Mouse (Mus musculus): ENCODE measurements at regions not wholly inside any gene's neighbourhood (a gene's known extent, or its start where the extent isn't known, plus 50 kb on each side); places are given as distances from the start of the nearest gene placed in this dataset.
A peak's percentile ranks its signal among the peaks of the same experiment; 100 is the strongest.

- no peaks in the 10 kb centered on the region for H3K4me1 ChIP-seq (ENCODE audit: control insufficient read depth, insufficient read depth, low read length)
- no peak overlapping the region for H3K4me2 ChIP-seq
- WGBS (ENCODE audit: insufficient replicate concordance): 72% methylated on average over 6 of the region's 6 CpGs
- ATAC-seq (replicated peaks; ENCODE audit: insufficient number of reproducible peaks, low FRiP score, low TSS enrichment): peak; percentile 27; the same call in 1 of the 2 replicates
- H3K9me3 ChIP-seq (replicated peaks; ENCODE audit: control insufficient read depth, low read length): no peaks in the 10 kb centered on the region
- no peak overlapping the region for H3K9ac ChIP-seq (ENCODE audit: low read depth, low read length)
- no peak overlapping the region for H3K4me3 ChIP-seq (ENCODE audit: low read depth, low read length)
- no peaks in the 10 kb centered on the region for H3K27me3 ChIP-seq (ENCODE audit: control insufficient read depth, insufficient read depth, low read length)
- no peaks in the 10 kb centered on the region for H3K36me3 ChIP-seq (ENCODE audit: control insufficient read depth, insufficient read depth, low read length)
- H3K27ac ChIP-seq (ENCODE audit: low read depth, low read length): no peak overlapping the region
Observed at GRCm38 (mm10) chr11:12857358-12858199, 392.8 kb upstream of the Cobl start.

- H3K9ac ChIP-seq (ENCODE audit: low read depth, low read length): no peak overlapping the region
- no peaks in the 10 kb centered on the region for H3K36me3 ChIP-seq (ENCODE audit: control insufficient read depth, insufficient read depth, low read length)
- no peak overlapping the region for H3K4me3 ChIP-seq (ENCODE audit: low read depth, low read length)
- ATAC-seq (replicated peaks; ENCODE audit: insufficient number of reproducible peaks, low FRiP score, low TSS enrichment): no peak
- H3K27ac ChIP-seq (ENCODE audit: low read depth, low read length): no peak overlapping the region
- no peaks in the 10 kb centered on the region for H3K4me1 ChIP-seq (ENCODE audit: control insufficient read depth, insufficient read depth, low read length)
- H3K27me3 ChIP-seq (ENCODE audit: control insufficient read depth, insufficient read depth, low read length): no peaks in the 10 kb centered on the region
- H3K9me3 ChIP-seq (replicated peaks; ENCODE audit: control insufficient read depth, low read length): no peaks in the 10 kb centered on the region
- H3K4me2 ChIP-seq: no peak overlapping the region
Observed at GRCm38 (mm10) chr11:12847793-12848192, 383.0 kb upstream of the Cobl start.

- no peak overlapping the region for H3K27ac ChIP-seq (ENCODE audit: low read depth, low read length)
- H3K4me3 ChIP-seq (ENCODE audit: low read depth, low read length): no peak overlapping the region
- no peaks in the 10 kb centered on the region for H3K4me1 ChIP-seq (ENCODE audit: control insufficient read depth, insufficient read depth, low read length)
- ATAC-seq (replicated peaks; ENCODE audit: insufficient number of reproducible peaks, low FRiP score, low TSS enrichment): no peak
- H3K4me2 ChIP-seq: no peak overlapping the region
- H3K9ac ChIP-seq (ENCODE audit: low read depth, low read length): no peak overlapping the region
- H3K36me3 ChIP-seq (ENCODE audit: control insufficient read depth, insufficient read depth, low read length): no peaks in the 10 kb centered on the region
- H3K27me3 ChIP-seq (ENCODE audit: control insufficient read depth, insufficient read depth, low read length): no peaks in the 10 kb centered on the region
- H3K9me3 ChIP-seq (replicated peaks; ENCODE audit: control insufficient read depth, low read length): no peaks in the 10 kb centered on the region
Observed at GRCm38 (mm10) chr11:12843631-12844423, 379.1 kb upstream of the Cobl start.

- Histone ChIP-seq H3K27me3 (ENCODE audit: control insufficient read depth, insufficient read depth, low read length) (no peaks in the 10 kb centered on the region), H3K4me1 (ENCODE audit: control insufficient read depth, insufficient read depth, low read length) (peaks cover 4% of the 10 kb centered on the region; the same call in 1 of the 2 replicates), H3K36me3 (ENCODE audit: control insufficient read depth, insufficient read depth, low read length) (no peaks in the 10 kb centered on the region), H3K27ac (ENCODE audit: low read depth, low read length) (no peak overlapping the region), H3K4me2 (no peak overlapping the region), H3K9me3 (replicated peaks; ENCODE audit: control insufficient read depth, low read length) (no peaks in the 10 kb centered on the region), H3K9ac (ENCODE audit: low read depth, low read length) (no peak overlapping the region), H3K4me3 (ENCODE audit: low read depth, low read length) (no peak overlapping the region)
- no peak for ATAC-seq (replicated peaks; ENCODE audit: insufficient number of reproducible peaks, low FRiP score, low TSS enrichment)
- WGBS (ENCODE audit: insufficient replicate concordance): 69% methylated on average over 2 of the region's 2 CpGs
Observed at GRCm38 (mm10) chr11:12841393-12841792, 376.6 kb upstream of the Cobl start.

GRCm38 (mm10) chr11:12837920-12838319, 373.2 kb upstream of the Cobl start:
- Histone ChIP-seq H3K27ac (ENCODE audit: low read depth, low read length) (no peak overlapping the region), H3K4me2 (no peak overlapping the region), H3K9me3 (replicated peaks; ENCODE audit: control insufficient read depth, low read length) (no peaks in the 10 kb centered on the region), H3K36me3 (ENCODE audit: control insufficient read depth, insufficient read depth, low read length) (no peaks in the 10 kb centered on the region), H3K27me3 (ENCODE audit: control insufficient read depth, insufficient read depth, low read length) (no peaks in the 10 kb centered on the region), H3K4me3 (ENCODE audit: low read depth, low read length) (no peak overlapping the region), H3K4me1 (ENCODE audit: control insufficient read depth, insufficient read depth, low read length) (peaks cover 4% of the 10 kb centered on the region; the same call in 1 of the 2 replicates), H3K9ac (ENCODE audit: low read depth, low read length) (no peak overlapping the region)
- WGBS (ENCODE audit: insufficient replicate concordance): 68% methylated on average over 2 of the region's 2 CpGs
- ATAC-seq (replicated peaks; ENCODE audit: insufficient number of reproducible peaks, low FRiP score, low TSS enrichment): no peak

GRCm38 (mm10) chr11:12837387-12837786, 372.6 kb upstream of the Cobl start:
- no peaks in the 10 kb centered on the region for H3K27me3 ChIP-seq (ENCODE audit: control insufficient read depth, insufficient read depth, low read length)
- no peak overlapping the region for H3K9ac ChIP-seq (ENCODE audit: low read depth, low read length)
- H3K4me3 ChIP-seq (ENCODE audit: low read depth, low read length): no peak overlapping the region
- no peak for ATAC-seq (replicated peaks; ENCODE audit: insufficient number of reproducible peaks, low FRiP score, low TSS enrichment)
- H3K9me3 ChIP-seq (replicated peaks; ENCODE audit: control insufficient read depth, low read length): no peaks in the 10 kb centered on the region
- 26% methylated on average over 2 of the region's 2 CpGs for WGBS (ENCODE audit: insufficient replicate concordance)
- no peak overlapping the region for H3K4me2 ChIP-seq
- no peaks in the 10 kb centered on the region for H3K36me3 ChIP-seq (ENCODE audit: control insufficient read depth, insufficient read depth, low read length)
- H3K27ac ChIP-seq (ENCODE audit: low read depth, low read length): no peak overlapping the region
- peaks cover 4% of the 10 kb centered on the region; the same call in 1 of the 2 replicates for H3K4me1 ChIP-seq (ENCODE audit: control insufficient read depth, insufficient read depth, low read length)

GRCm38 (mm10) chr11:12836387-12836786, 371.6 kb upstream of the Cobl start:
- Histone ChIP-seq H3K27me3 (ENCODE audit: control insufficient read depth, insufficient read depth, low read length) (no peaks in the 10 kb centered on the region), H3K27ac (ENCODE audit: low read depth, low read length) (no peak overlapping the region), H3K36me3 (ENCODE audit: control insufficient read depth, insufficient read depth, low read length) (no peaks in the 10 kb centered on the region), H3K4me1 (ENCODE audit: control insufficient read depth, insufficient read depth, low read length) (peaks cover 4% of the 10 kb centered on the region; the same call in 1 of the 2 replicates), H3K4me2 (no peak overlapping the region), H3K9me3 (replicated peaks; ENCODE audit: control insufficient read depth, low read length) (no peaks in the 10 kb centered on the region), H3K4me3 (ENCODE audit: low read depth, low read length) (no peak overlapping the region), H3K9ac (ENCODE audit: low read depth, low read length) (no peak overlapping the region)
- ATAC-seq (replicated peaks; ENCODE audit: insufficient number of reproducible peaks, low FRiP score, low TSS enrichment): no peak

GRCm38 (mm10) chr11:12812021-12812420, 347.3 kb upstream of the Cobl start:
- ATAC-seq (replicated peaks; ENCODE audit: insufficient number of reproducible peaks, low FRiP score, low TSS enrichment): no peak
- H3K4me1 ChIP-seq (ENCODE audit: control insufficient read depth, insufficient read depth, low read length): no peaks in the 10 kb centered on the region
- H3K4me3 ChIP-seq (ENCODE audit: low read depth, low read length): no peak overlapping the region
- H3K36me3 ChIP-seq (ENCODE audit: control insufficient read depth, insufficient read depth, low read length): no peaks in the 10 kb centered on the region
- H3K27ac ChIP-seq (ENCODE audit: low read depth, low read length): no peak overlapping the region
- H3K9me3 ChIP-seq (replicated peaks; ENCODE audit: control insufficient read depth, low read length): no peaks in the 10 kb centered on the region
- no peak overlapping the region for H3K9ac ChIP-seq (ENCODE audit: low read depth, low read length)
- H3K4me2 ChIP-seq: no peak overlapping the region
- no peaks in the 10 kb centered on the region for H3K27me3 ChIP-seq (ENCODE audit: control insufficient read depth, insufficient read depth, low read length)
